Mouse (Mus musculus) midbrain, embryonic 14.5 days (tissue): Measurements from ENCODE around the gene 1700029J07Rik. TPM values are rescaled to one million over a fixed set of nuclear protein-coding genes. Genes with fewer than 3 reads are reported as not detected.
A peak's percentile ranks its signal among the peaks of the same experiment; 100 is the strongest.

Experiments
- ATAC-seq: fragments of 200-750 bp; cut with Nextera tagmentation; 2 replicates; pipeline ENCODE4 v1.8.0; 2017; ENCODE audit warnings: moderate number of reproducible peaks, moderate library complexity; ENCODE audit not compliant: low FRiP score, low TSS enrichment
- DNase-seq: peaks from one replicate; pipeline ENCODE4 v3.0.0-alpha.2; 2015
- H3K27ac ChIP-seq: fragments of 300-500 bp; sonication (generic); replicated peaks from 2 replicates; pipeline ENCODE4 v1.5.1; 2014; ENCODE audit warnings: mild to moderate bottlenecking, low read depth, low read length, moderate library complexity
- H3K27me3 ChIP-seq: fragments of 300-500 bp; sonication (generic); 2 replicates; pipeline ENCODE4 v1.6.1; 2014; ENCODE audit warnings: low read length, control low read depth, mixed read lengths; ENCODE audit not compliant: control insufficient read depth, insufficient read depth
- H3K36me3 ChIP-seq: fragments of 300-500 bp; sonication (generic); 2 replicates; pipeline ENCODE4 v1.6.1; 2014; ENCODE audit warnings: low read length, control low read depth; ENCODE audit not compliant: control insufficient read depth, insufficient read depth
- H3K4me1 ChIP-seq: fragments of 300-500 bp; sonication (generic); 2 replicates; pipeline ENCODE4 v1.6.1; 2014; ENCODE audit warnings: mild to moderate bottlenecking, antibody characterized with exemption, low read length, control low read depth; ENCODE audit not compliant: control insufficient read depth, insufficient read depth
- H3K4me2 ChIP-seq: fragments of 300-500 bp; sonication (generic); 2 replicates; pipeline ENCODE4 v1.6.1; 2014; ENCODE audit warnings: mild to moderate bottlenecking, low read length, moderate library complexity
- H3K4me3 ChIP-seq: fragments of 300-500 bp; sonication (generic); replicated peaks from 2 replicates; pipeline ENCODE4 v1.5.1; 2014; ENCODE audit warnings: low read depth, low read length
- H3K9ac ChIP-seq: fragments of 300-500 bp; sonication (generic); replicated peaks from 2 replicates; pipeline ENCODE4 v1.6.1; 2014; ENCODE audit warnings: mild to moderate bottlenecking, low read length, moderate library complexity
- H3K9me3 ChIP-seq: fragments of 300-500 bp; sonication (generic); 2 replicates; pipeline ENCODE4 v1.6.1; 2016; ENCODE audit warnings: low read length, control low read depth, mixed read lengths; ENCODE audit not compliant: control insufficient read depth
- WGBS: fragments of 180-500 bp; shearing (Covaris S2); extraction: QIAGEN DNeasy Blood & Tissue Kit; methylation state at CpG from one replicate; pipeline ENCODE4 v1.1.7; 2014; 5-methylcytosine and 5-hydroxymethylcytosine counted together
- polyA plus RNA-seq: library from polyadenylated mRNA; unstranded; fragments of >200 nt; fragmentation: Nextera tagmentation; extraction: Ambion mirVana; gene quantifications from 2 replicates; pipeline ENCODE4 v1.2.1, GENCODE M21; 2014

The 1700029J07Rik gene
- polyA plus RNA-seq, 1 experiment from 2014 or later, result 4.5 TPM

DNA sequence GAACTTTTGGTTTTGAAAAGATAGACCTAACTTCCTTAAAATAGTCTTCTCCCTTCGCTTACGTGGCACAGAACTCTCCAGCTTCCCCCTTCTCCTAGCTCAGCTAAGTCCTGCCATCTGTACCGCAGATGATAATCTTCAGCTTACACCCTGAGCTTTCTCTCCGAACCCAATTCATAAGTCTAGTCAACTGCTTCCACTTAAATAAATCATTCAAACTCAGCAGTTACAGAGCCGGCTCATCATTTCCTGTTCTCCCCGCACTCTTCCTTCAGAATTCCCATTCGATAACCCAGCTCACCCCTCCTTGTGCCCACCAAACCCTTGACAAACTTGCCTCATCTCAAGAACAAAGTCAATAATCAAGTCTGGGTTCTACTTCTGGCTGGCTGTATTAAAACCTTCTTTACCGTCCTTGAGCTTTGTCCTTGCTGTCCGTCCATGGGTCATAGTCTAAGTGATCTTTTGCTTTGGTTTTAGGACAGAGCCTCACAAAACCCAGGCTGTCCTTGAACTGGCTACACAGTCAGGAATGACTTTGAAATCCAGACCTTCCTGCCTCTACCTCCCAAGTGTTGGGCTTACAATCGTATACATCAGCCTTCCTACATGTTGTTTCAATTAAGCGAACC lies 901 bp upstream of the 1700029J07Rik start:
- H3K9me3 ChIP-seq, result peaks cover 4% of the 10 kb centered on the region; the same call in 1 of the 2 replicates
- WGBS, result 72% methylated on average over 11 of the region's 11 CpGs
- DNase-seq, result no peak
- peak overlapping the region; percentile 62 for H3K4me3 ChIP-seq
- no peaks in the 10 kb centered on the region for H3K27me3 ChIP-seq
- peaks cover 8% of the 10 kb centered on the region; the same call in 1 of the 2 replicates for H3K36me3 ChIP-seq
- H3K4me1 ChIP-seq, result peaks cover 12% of the 10 kb centered on the region
- H3K4me2 ChIP-seq, result peak overlapping the region; percentile 81
- no peak overlapping the region for H3K27ac ChIP-seq
- H3K9ac ChIP-seq, result peak overlapping the region; percentile 54
- no peak for ATAC-seq

DNA sequence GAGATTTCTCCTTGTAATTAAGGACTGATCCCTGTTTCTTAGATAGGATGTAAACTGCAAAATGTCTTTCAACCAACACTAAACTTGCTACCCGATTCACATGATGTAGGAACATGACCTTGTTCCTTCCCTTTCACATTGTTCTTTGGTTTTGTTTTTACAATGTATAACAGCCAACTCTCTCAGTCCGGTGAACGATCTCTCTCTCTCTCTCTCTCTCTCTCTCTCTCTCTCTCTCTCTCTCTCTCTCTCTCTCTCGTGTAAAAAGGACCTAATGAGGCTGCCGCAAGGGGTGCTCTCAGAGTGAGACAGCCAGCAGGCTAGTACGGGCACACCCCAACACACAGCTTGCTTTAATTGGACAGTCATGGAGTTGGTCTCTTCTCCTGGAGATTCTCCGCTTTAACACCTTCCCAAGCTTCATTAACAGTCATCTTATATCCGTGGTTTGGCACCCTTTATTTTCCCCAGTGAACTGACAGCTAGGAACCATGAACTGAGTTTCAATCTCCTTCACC lies 1.0 kb downstream of the 1700029J07Rik start:
- peak overlapping the region; percentile 81 for H3K4me2 ChIP-seq
- ATAC-seq, result no peak
- H3K4me3 ChIP-seq, result no peak overlapping the region

DNA sequence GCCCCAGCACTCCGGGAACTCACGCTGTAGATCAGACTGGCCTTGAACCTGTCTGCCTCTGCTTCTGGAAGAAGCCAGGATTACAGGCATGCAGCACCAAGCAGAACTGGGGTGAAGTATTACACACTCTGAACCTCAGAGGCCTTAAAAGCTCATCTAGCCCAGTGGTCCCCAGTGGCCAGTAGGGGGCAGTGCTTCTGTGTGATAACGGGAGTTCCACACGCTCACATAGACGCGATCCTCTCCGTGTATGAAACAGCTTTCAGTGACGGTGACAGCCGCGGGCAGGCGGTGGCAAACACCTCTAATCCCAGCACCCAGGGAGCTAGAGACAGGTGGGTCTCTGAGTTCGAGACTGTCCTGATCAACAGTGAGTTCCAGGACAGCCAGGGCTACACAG lies 4.2 kb downstream of the 1700029J07Rik start:
- H3K4me1 ChIP-seq, result peaks cover 8% of the 10 kb centered on the region
- no peak overlapping the region for H3K4me3 ChIP-seq
- H3K4me2 ChIP-seq, result no peak overlapping the region
- DNase-seq (no peak), ATAC-seq (no peak)
- no peaks in the 10 kb centered on the region for H3K27me3 ChIP-seq
- H3K9me3 ChIP-seq, result peaks cover 4% of the 10 kb centered on the region; the same call in 1 of the 2 replicates
- no peak overlapping the region for H3K27ac ChIP-seq
- no peaks in the 10 kb centered on the region for H3K36me3 ChIP-seq
- no peak overlapping the region for H3K9ac ChIP-seq
- WGBS, result 95% methylated on average over 12 of the region's 12 CpGs

More for the DNA sequence above, 1.0 kb downstream of the 1700029J07Rik start:
- Histone ChIP-seq H3K9me3 (peaks cover 4% of the 10 kb centered on the region; the same call in 1 of the 2 replicates), H3K27me3 (no peaks in the 10 kb centered on the region), H3K9ac (peak overlapping the region; percentile 65; the same call in 1 of the 2 replicates), H3K36me3 (no peaks in the 10 kb centered on the region), H3K27ac (no peak overlapping the region), H3K4me1 (peaks cover 12% of the 10 kb centered on the region)
- no peak for DNase-seq
- 79% methylated on average over 8 of the region's 8 CpGs for WGBS

DNA sequence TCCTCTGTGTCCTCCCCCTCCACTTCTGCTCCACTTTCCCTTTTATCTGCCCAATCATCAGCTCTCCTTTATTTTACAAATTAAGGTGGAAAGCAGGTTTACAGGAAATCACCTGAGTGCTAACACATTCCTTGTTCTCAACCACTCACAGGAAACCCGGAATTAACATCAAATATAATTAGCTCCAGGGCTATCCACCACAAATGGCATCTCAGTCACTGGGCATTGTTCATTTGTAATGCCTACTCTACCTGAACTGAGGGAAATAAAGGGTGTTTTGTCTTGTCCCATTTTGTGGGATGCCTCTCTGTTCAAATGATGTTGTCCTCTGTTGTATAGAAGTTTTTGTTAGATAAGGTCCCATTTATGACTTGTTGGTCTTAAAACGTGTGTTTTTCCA lies 24.4 kb downstream of the 1700029J07Rik start:
- H3K9me3 ChIP-seq, result no peaks in the 10 kb centered on the region
- ATAC-seq (no peak), DNase-seq (no peak)
- no peaks in the 10 kb centered on the region for H3K4me1 ChIP-seq
- H3K27ac ChIP-seq, result no peak overlapping the region
- H3K36me3 ChIP-seq, result no peaks in the 10 kb centered on the region
- no peak overlapping the region for H3K4me2 ChIP-seq
- no peak overlapping the region for H3K4me3 ChIP-seq
- WGBS, result 58% methylated on average over 2 of the region's 2 CpGs
- H3K27me3 ChIP-seq, result no peaks in the 10 kb centered on the region
- H3K9ac ChIP-seq, result no peak overlapping the region

DNA sequence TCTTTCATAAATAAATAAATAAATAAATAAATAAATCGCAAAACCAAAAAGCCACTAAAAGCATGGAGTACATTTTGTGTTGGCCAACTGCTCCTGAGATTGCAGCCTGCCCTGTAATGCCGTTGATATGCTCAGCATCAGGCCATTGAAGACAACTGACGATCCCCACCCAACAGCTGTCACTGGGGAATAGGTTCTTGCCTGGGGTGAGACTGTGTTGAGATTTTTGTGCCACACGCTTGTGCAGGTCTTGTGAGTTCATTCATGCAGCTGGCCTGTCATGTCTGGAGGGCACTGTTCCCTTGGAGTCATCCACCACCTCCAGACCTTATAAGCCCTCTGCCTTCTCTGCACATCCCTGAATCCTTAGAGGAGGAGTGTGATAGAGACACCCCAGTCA lies 28.8 kb downstream of the 1700029J07Rik start:
- no peak overlapping the region for H3K4me2 ChIP-seq
- no peaks in the 10 kb centered on the region for H3K4me1 ChIP-seq
- DNase-seq, result no peak
- H3K27ac ChIP-seq, result no peak overlapping the region
- 94% methylated on average over 4 of the region's 4 CpGs for WGBS
- no peak overlapping the region for H3K4me3 ChIP-seq
- no peaks in the 10 kb centered on the region for H3K36me3 ChIP-seq
- ATAC-seq, result no peak
- H3K27me3 ChIP-seq, result no peaks in the 10 kb centered on the region
- no peak overlapping the region for H3K9ac ChIP-seq
- no peaks in the 10 kb centered on the region for H3K9me3 ChIP-seq

DNA sequence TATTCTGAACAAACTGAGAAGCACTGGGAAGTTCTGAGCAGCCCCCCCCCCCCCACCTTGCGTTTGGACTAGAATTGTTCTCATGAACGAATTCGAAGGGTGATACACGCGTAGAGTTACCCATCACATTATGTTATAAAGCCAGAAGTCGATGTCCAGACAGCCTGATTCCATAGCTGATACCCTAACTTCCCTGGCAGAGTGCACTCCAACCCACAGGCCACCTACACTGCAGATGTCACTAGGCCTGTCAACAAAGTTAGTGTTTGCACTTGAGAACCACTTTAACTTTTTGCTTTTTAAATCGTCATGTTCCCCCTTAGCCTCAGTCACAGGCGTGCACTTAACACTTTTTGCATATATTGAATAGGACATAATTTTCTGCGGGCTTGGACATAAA lies 38.1 kb downstream of the 1700029J07Rik start:
- ATAC-seq, result no peak
- WGBS, result 89% methylated on average over 9 of the region's 9 CpGs

DNA sequence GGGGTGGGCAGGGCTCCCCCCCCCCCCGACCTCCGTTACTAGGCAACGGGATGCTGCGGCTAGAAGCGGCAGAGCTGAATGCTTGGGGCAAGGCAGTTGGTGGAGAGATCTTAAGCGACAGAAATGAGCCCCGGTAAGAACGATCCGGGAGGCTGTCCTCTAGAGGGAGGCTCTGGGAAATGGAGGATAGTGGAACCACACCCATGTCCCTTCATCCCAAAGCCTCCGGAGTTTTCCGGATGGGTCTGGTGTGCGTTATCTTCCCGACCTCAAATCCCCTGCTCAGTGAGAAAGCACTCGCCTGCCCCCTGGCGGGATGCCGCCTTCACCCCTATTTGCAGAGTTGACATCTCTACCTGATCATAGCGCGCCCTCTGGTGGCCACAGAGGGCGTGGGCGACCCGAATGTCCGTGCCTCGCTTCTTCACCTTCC lies 40.5 kb downstream of the 1700029J07Rik start, which contains the start of gene Ccdc110:
Gene Ccdc110 (plus strand): TSS at position 38 of the 433 bp plus-strand sequence.
- ATAC-seq (peak; percentile 86), DNase-seq (peak; percentile 97)
- no peaks in the 10 kb centered on the region for H3K36me3 ChIP-seq
- H3K27ac ChIP-seq, result no peak within 1 kb of the TSS
- H3K9ac ChIP-seq, result peak within 1 kb of the TSS; percentile 29; the same call in 1 of the 2 replicates
- peak within 1 kb of the TSS; percentile 63 for H3K4me2 ChIP-seq
- H3K4me1 ChIP-seq, result no peaks in the 10 kb centered on the region
- peak within 1 kb of the TSS; percentile 36 for H3K4me3 ChIP-seq
- H3K27me3 ChIP-seq, result no peaks in the 10 kb centered on the region
- H3K9me3 ChIP-seq, result peaks cover 4% of the 10 kb centered on the region; the same call in 1 of the 2 replicates
- 2% methylated on average over 23 of the region's 23 CpGs for WGBS

More for the DNA sequence above, 38.1 kb downstream of the 1700029J07Rik start:
- Histone ChIP-seq H3K9me3 (no peaks in the 10 kb centered on the region), H3K27me3 (no peaks in the 10 kb centered on the region), H3K36me3 (no peaks in the 10 kb centered on the region), H3K4me2 (no peak overlapping the region), H3K27ac (no peak overlapping the region), H3K4me3 (no peak overlapping the region), H3K9ac (no peak overlapping the region), H3K4me1 (no peaks in the 10 kb centered on the region)
- no peak for DNase-seq

DNA sequence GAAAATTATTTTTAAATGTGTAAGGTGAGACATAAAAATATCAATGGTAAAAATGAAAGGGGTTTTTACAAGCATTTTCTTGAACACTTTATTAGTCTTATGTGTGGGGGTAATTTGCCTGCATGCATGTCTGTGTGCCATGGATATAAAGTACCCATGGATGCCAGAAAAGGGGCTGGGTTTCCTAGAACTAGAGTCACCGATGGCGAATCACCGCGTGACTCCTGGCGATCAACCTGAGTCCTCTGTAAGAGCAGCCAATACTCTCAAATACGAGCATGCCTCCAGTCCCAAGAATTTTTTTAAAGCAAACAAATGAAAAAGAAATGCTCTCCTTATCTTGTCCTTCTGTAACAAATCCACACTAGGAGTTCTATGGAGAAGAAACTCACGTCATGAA lies 52.9 kb downstream of the 1700029J07Rik start:
- Histone ChIP-seq H3K27me3 (no peaks in the 10 kb centered on the region), H3K27ac (no peak overlapping the region), H3K9me3 (no peaks in the 10 kb centered on the region), H3K36me3 (no peaks in the 10 kb centered on the region), H3K4me1 (no peaks in the 10 kb centered on the region), H3K9ac (no peak overlapping the region), H3K4me2 (no peak overlapping the region), H3K4me3 (no peak overlapping the region)
- DNase-seq (no peak), ATAC-seq (no peak)
- WGBS, result 98% methylated on average over 7 of the region's 7 CpGs

DNA sequence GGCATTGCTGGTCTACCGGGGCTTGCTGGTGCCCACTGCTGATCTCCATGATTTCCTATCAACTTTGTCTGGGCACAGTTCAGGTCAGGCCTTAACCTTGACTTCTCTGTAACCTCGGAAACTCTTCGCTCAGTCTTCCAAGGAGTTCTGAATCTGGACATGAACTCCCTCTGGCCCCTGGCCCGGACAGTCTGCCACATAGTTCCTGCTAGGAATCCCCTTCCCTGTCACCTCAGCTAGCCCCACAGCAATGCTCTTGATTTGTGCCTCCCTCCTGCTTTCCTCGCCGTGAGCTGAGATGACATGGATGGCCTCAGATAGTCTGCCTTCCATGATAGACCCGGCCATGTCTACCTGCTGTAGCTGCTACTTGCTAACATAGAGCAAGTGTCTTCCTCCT lies 54.7 kb downstream of the 1700029J07Rik start:
- Histone ChIP-seq H3K9me3 (no peaks in the 10 kb centered on the region), H3K4me3 (no peak overlapping the region), H3K36me3 (no peaks in the 10 kb centered on the region), H3K4me1 (no peaks in the 10 kb centered on the region), H3K4me2 (no peak overlapping the region), H3K27ac (no peak overlapping the region), H3K9ac (no peak overlapping the region), H3K27me3 (no peaks in the 10 kb centered on the region)
- WGBS, result 96% methylated on average over 7 of the region's 7 CpGs
- no peak for DNase-seq
- ATAC-seq, result no peak
